Mouse (Mus musculus) kidney, embryonic 15.5 days (tissue): ENCODE results near the gene Man1c1. TPM values are rescaled to one million over a fixed set of nuclear protein-coding genes. Genes with fewer than 3 reads are reported as not detected.

ENCODE experiments used
- ATAC-seq: fragments of 200-750 bp; cut with Nextera tagmentation; replicated peaks from 2 replicates; pipeline ENCODE4 v1.8.0; 2017; ENCODE audit warnings: moderate TSS enrichment; ENCODE audit not compliant: low FRiP score
- H3K27ac ChIP-seq: fragments of 300-500 bp; sonication (generic); 2 replicates; pipeline ENCODE4 v1.5.1; 2015; ENCODE audit warnings: mild to moderate bottlenecking, inconsistent platforms
- H3K27me3 ChIP-seq: fragments of 300-500 bp; sonication (generic); 2 replicates; pipeline ENCODE4 v1.6.1; 2015; ENCODE audit warnings: inconsistent platforms
- H3K36me3 ChIP-seq: fragments of 300-500 bp; sonication (generic); 2 replicates; pipeline ENCODE4 v1.6.1; 2015; ENCODE audit warnings: inconsistent platforms
- H3K4me1 ChIP-seq: fragments of 300-500 bp; sonication (generic); 2 replicates; pipeline ENCODE4 v1.6.1; 2015; ENCODE audit warnings: inconsistent platforms
- H3K4me2 ChIP-seq: fragments of 300-500 bp; sonication (generic); 2 replicates; pipeline ENCODE4 v1.6.1; 2015; ENCODE audit warnings: moderate library complexity, mild to moderate bottlenecking, inconsistent platforms
- H3K4me3 ChIP-seq: fragments of 300-500 bp; sonication (generic); replicated peaks from 2 replicates; pipeline ENCODE4 v1.5.1; 2015; ENCODE audit warnings: mild to moderate bottlenecking, inconsistent platforms
- H3K9ac ChIP-seq: fragments of 300-500 bp; sonication (generic); 2 replicates; pipeline ENCODE4 v1.6.1; 2015; ENCODE audit warnings: mild to moderate bottlenecking, inconsistent platforms
- H3K9me3 ChIP-seq: fragments of 300-500 bp; sonication (generic); replicated peaks from 2 replicates; pipeline ENCODE4 v1.6.1; 2016; ENCODE audit warnings: inconsistent platforms
- WGBS: fragments of 180-500 bp; shearing (Covaris S2); methylation state at CpG from one replicate; pipeline ENCODE4 v1.1.7; 2015; ENCODE audit warnings: mixed read lengths; 5-methylcytosine and 5-hydroxymethylcytosine counted together
- polyA plus RNA-seq: library from polyadenylated mRNA; unstranded; fragments of >200 nt; fragmentation: Nextera tagmentation; extraction: Ambion mirVana; gene quantifications from 2 replicates; pipeline ENCODE4 v1.2.1, GENCODE M21; 2015

Gene Man1c1
- 4.3 and 5.1 TPM in 2 replicates for polyA plus RNA-seq

GRCm38 (mm10) chr4:134703835-134704546 lies at the start of gene Man1c1:
Gene Man1c1, minus strand, starts transcription at chr4:134704290.
- Histone ChIP-seq H3K4me3 (peak within 1 kb of the TSS; percentile 61), H3K9me3 (no peaks in the 10 kb centered on the region), H3K4me1 (peaks cover 38% of the 10 kb centered on the region), H3K27me3 (peaks cover 21% of the 10 kb centered on the region), H3K36me3 (no peaks in the 10 kb centered on the region), H3K4me2 (peak within 1 kb of the TSS; percentile 98), H3K27ac (peak within 1 kb of the TSS; percentile 61), H3K9ac (peak within 1 kb of the TSS; percentile 61)
- WGBS: under 1% methylated on average over 80 of the region's 81 CpGs
- ATAC-seq: peak; percentile 95

GRCm38 (mm10) chr4:134753516-134754261 lies 49.6 kb upstream of the Man1c1 start:
- no peak overlapping the region for H3K4me3 ChIP-seq
- H3K4me1 ChIP-seq: peaks cover 80% of the 10 kb centered on the region
- H3K4me2 ChIP-seq: no peak overlapping the region
- peak overlapping the region; percentile 72 for H3K27ac ChIP-seq
- no peak for ATAC-seq
- no peaks in the 10 kb centered on the region for H3K9me3 ChIP-seq
- H3K36me3 ChIP-seq: peaks cover 16% of the 10 kb centered on the region
- 48% methylated on average over 17 of the region's 17 CpGs for WGBS
- no peaks in the 10 kb centered on the region for H3K27me3 ChIP-seq
- no peak overlapping the region for H3K9ac ChIP-seq

- Histone ChIP-seq H3K27ac (peak overlapping the region; percentile 46), H3K4me1 (peaks cover 74% of the 10 kb centered on the region), H3K9me3 (no peaks in the 10 kb centered on the region), H3K4me2 (no peak overlapping the region), H3K4me3 (no peak overlapping the region), H3K36me3 (peaks cover 23% of the 10 kb centered on the region), H3K27me3 (no peaks in the 10 kb centered on the region), H3K9ac (no peak overlapping the region)
- ATAC-seq: no peak
- 51% methylated on average over 11 of the region's 11 CpGs for WGBS
Observed at GRCm38 (mm10) chr4:134752911-134753426, 48.9 kb upstream of the Man1c1 start.

- 71% methylated on average over 18 of the region's 18 CpGs for WGBS
- peaks cover 68% of the 10 kb centered on the region for H3K4me1 ChIP-seq
- no peak overlapping the region for H3K4me3 ChIP-seq
- no peak; the same call in 1 of the 2 replicates for ATAC-seq
- peak overlapping the region; percentile 46; the same call in 1 of the 2 replicates for H3K27ac ChIP-seq
- no peaks in the 10 kb centered on the region for H3K9me3 ChIP-seq
- no peak overlapping the region for H3K4me2 ChIP-seq
- H3K9ac ChIP-seq: no peak overlapping the region
- H3K36me3 ChIP-seq: peaks cover 34% of the 10 kb centered on the region
- H3K27me3 ChIP-seq: no peaks in the 10 kb centered on the region
Observed at GRCm38 (mm10) chr4:134751682-134752380, 47.7 kb upstream of the Man1c1 start.

- no peak for ATAC-seq
- Histone ChIP-seq H3K4me2 (no peak overlapping the region), H3K4me3 (no peak overlapping the region), H3K9me3 (no peaks in the 10 kb centered on the region), H3K27ac (no peak overlapping the region), H3K36me3 (peaks cover 44% of the 10 kb centered on the region), H3K9ac (no peak overlapping the region), H3K27me3 (no peaks in the 10 kb centered on the region), H3K4me1 (peaks cover 58% of the 10 kb centered on the region)
- WGBS: 76% methylated on average over 6 of the region's 6 CpGs
Observed at GRCm38 (mm10) chr4:134750825-134751224, 46.7 kb upstream of the Man1c1 start.

GRCm38 (mm10) chr4:134750263-134750662 lies 46.2 kb upstream of the Man1c1 start:
- no peak for ATAC-seq
- Histone ChIP-seq H3K27me3 (no peaks in the 10 kb centered on the region), H3K27ac (no peak overlapping the region), H3K9me3 (no peaks in the 10 kb centered on the region), H3K9ac (no peak overlapping the region), H3K4me2 (no peak overlapping the region), H3K4me3 (no peak overlapping the region), H3K4me1 (peaks cover 53% of the 10 kb centered on the region), H3K36me3 (peaks cover 47% of the 10 kb centered on the region)
- WGBS: 60% methylated on average over 5 of the region's 5 CpGs

GRCm38 (mm10) chr4:134749301-134750030 lies 45.4 kb upstream of the Man1c1 start:
- Histone ChIP-seq H3K9me3 (no peaks in the 10 kb centered on the region), H3K36me3 (peaks cover 47% of the 10 kb centered on the region), H3K27ac (peak overlapping the region; percentile 37; the same call in 1 of the 2 replicates)

GRCm38 (mm10) chr4:134745900-134746661 lies 42.0 kb upstream of the Man1c1 start:
- no peaks in the 10 kb centered on the region for H3K9me3 ChIP-seq
- H3K4me3 ChIP-seq: no peak overlapping the region
- no peak overlapping the region for H3K4me2 ChIP-seq
- no peak overlapping the region for H3K27ac ChIP-seq
- no peaks in the 10 kb centered on the region for H3K27me3 ChIP-seq
- peaks cover 29% of the 10 kb centered on the region for H3K4me1 ChIP-seq
- no peak overlapping the region for H3K9ac ChIP-seq
- no peak for ATAC-seq
- H3K36me3 ChIP-seq: peaks cover 41% of the 10 kb centered on the region
- 88% methylated on average over 16 of the region's 16 CpGs for WGBS

More at GRCm38 (mm10) chr4:134749301-134750030, 45.4 kb upstream of the Man1c1 start:
- Histone ChIP-seq H3K9ac (no peak overlapping the region), H3K27me3 (no peaks in the 10 kb centered on the region), H3K4me1 (peaks cover 49% of the 10 kb centered on the region), H3K4me3 (no peak overlapping the region), H3K4me2 (no peak overlapping the region)
- ATAC-seq: no peak
- WGBS: 76% methylated on average over 21 of the region's 21 CpGs

- Histone ChIP-seq H3K4me2 (no peak overlapping the region), H3K9me3 (no peaks in the 10 kb centered on the region), H3K27me3 (no peaks in the 10 kb centered on the region), H3K4me3 (no peak overlapping the region), H3K4me1 (peaks cover 15% of the 10 kb centered on the region), H3K27ac (peak overlapping the region; percentile 34), H3K9ac (no peak overlapping the region), H3K36me3 (peaks cover 35% of the 10 kb centered on the region)
- no peak for ATAC-seq
- 43% methylated on average over 16 of the region's 16 CpGs for WGBS
Observed at GRCm38 (mm10) chr4:134743881-134744633, 40.0 kb upstream of the Man1c1 start.

- no peak for ATAC-seq
- Histone ChIP-seq H3K4me2 (no peak overlapping the region), H3K9me3 (no peaks in the 10 kb centered on the region), H3K27me3 (no peaks in the 10 kb centered on the region), H3K9ac (no peak overlapping the region), H3K36me3 (peaks cover 14% of the 10 kb centered on the region), H3K4me1 (peaks cover 15% of the 10 kb centered on the region), H3K4me3 (no peak overlapping the region), H3K27ac (no peak overlapping the region)
- 71% methylated on average over 8 of the region's 8 CpGs for WGBS
Observed at GRCm38 (mm10) chr4:134741949-134742348, 37.9 kb upstream of the Man1c1 start.
